Mouse (Mus musculus): ENCODE data around the gene Jag2. TPM values are rescaled to one million over a fixed set of nuclear protein-coding genes. Genes with fewer than 3 reads are reported as not detected.

Jag2 gene
- polyA plus RNA-seq, 2 experiments, result 14.3 to 45.8 TPM

DNA sequence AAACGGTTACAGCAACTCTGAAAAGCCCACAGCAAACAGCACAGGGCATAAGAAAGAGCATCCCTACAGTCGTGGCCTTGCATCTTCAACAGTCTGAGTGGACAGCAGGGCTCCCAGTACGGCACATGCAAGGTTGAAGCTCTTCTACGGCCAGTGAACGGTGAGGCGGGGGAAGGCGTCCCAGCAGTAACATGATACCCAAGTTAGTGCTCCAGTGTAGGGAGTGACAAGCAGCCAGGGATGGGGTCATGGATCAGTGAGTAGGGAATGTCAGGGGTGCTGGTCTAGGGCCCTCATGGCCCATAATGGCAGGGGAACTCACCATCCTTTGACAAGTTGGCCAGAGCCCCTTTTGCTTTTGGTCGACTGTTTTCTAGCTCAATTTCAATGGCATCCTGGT lies 39.4 kb upstream of the Jag2 start:
- no peaks in the 10 kb centered on the region for H3K27me3 ChIP-seq (ENCODE audit: control insufficient read depth, insufficient read depth, low read length)
- H3K9ac ChIP-seq (ENCODE audit: low read depth, low read length, severe bottlenecking), result no peak overlapping the region
- no peak overlapping the region for H3K27ac ChIP-seq (replicated peaks; ENCODE audit: low read depth, low read length)
- no peak for TF ChIP-seq POLR2A (IDR thresholded peaks at IDR 0.05; ENCODE audit: borderline replicate concordance, extremely low read depth, insufficient read depth, insufficient read length)
- DNase-seq (ENCODE audit: low spot score) (no peak), ATAC-seq (ENCODE audit: low FRiP score, low read depth) (no peak)
- no peak overlapping the region for H3K4me3 ChIP-seq (replicated peaks; ENCODE audit: low read length)
- peaks cover 91% of the 10 kb centered on the region for H3K36me3 ChIP-seq (ENCODE audit: control insufficient read depth, insufficient read depth, low read length)
- H3K4me1 ChIP-seq (ENCODE audit: control insufficient read depth, insufficient read depth, low read length), result no peaks in the 10 kb centered on the region
- no peak overlapping the region for H3K4me2 ChIP-seq (replicated peaks; ENCODE audit: low read depth, low read length, severe bottlenecking)
- no peaks in the 10 kb centered on the region for H3K9me3 ChIP-seq (ENCODE audit: control insufficient read depth, low read length)
- 66% methylated on average over 8 of the region's 8 CpGs for WGBS

DNA sequence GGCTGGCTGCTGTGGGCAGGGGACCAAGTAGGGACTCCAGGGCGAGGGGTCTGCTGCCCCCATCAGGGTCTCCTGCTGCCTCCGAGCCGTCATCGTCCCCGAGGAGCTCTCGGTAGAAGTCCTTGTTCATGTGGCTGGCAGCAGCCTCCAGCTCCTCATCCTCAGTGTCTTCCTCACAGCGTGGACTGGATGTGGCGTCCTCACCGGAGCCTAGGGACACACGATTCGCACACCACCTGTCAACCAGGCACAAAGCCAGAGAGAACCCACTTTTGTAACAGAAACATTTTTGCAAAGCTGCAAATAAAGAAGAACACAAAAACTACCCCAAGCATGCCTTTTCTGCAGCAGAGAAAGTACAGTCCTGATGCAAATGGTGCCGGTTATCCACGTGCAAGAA lies 36.2 kb upstream of the Jag2 start:
- Histone ChIP-seq H3K9ac (ENCODE audit: low read depth, low read length, severe bottlenecking) (no peak overlapping the region), H3K4me3 (replicated peaks; ENCODE audit: low read length) (no peak overlapping the region), H3K9me3 (ENCODE audit: control insufficient read depth, low read length) (no peaks in the 10 kb centered on the region), H3K4me2 (replicated peaks; ENCODE audit: low read depth, low read length, severe bottlenecking) (no peak overlapping the region), H3K36me3 (ENCODE audit: control insufficient read depth, insufficient read depth, low read length) (peaks cover 96% of the 10 kb centered on the region), H3K4me1 (ENCODE audit: control insufficient read depth, insufficient read depth, low read length) (no peaks in the 10 kb centered on the region), H3K27ac (replicated peaks; ENCODE audit: low read depth, low read length) (no peak overlapping the region), H3K27me3 (ENCODE audit: control insufficient read depth, insufficient read depth, low read length) (no peaks in the 10 kb centered on the region)
- no peak for TF ChIP-seq POLR2A (IDR thresholded peaks at IDR 0.05; ENCODE audit: borderline replicate concordance, extremely low read depth, insufficient read depth, insufficient read length)
- ATAC-seq (ENCODE audit: low FRiP score, low read depth) (no peak), DNase-seq (ENCODE audit: low spot score) (no peak)
- 88% methylated on average over 13 of the region's 13 CpGs for WGBS

DNA sequence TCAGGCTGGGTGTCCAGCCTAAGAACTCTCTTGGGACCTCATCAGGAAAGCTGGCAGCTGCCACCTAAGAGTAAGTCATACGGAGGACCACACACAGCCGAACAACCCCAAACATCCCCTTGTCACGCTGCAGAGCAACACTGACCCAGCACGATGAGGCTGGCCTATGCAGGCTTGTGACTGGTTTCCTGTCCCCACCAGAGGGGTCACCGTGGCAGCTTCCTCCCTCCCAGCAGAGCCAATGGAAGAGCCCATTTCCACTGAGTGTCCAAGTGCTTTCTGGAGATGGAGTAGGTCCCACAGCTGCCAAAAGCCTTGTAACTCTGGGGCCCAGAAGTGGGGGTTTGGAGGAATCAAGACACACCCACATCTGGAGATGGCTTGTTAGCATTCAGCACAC lies 32.3 kb upstream of the Jag2 start:
- H3K27me3 ChIP-seq (ENCODE audit: control insufficient read depth, insufficient read depth, low read length), result no peaks in the 10 kb centered on the region
- no peak overlapping the region for H3K4me3 ChIP-seq (replicated peaks; ENCODE audit: low read length)
- H3K4me1 ChIP-seq (ENCODE audit: control insufficient read depth, insufficient read depth, low read length), result no peaks in the 10 kb centered on the region
- WGBS, result 84% methylated on average over 5 of the region's 5 CpGs
- no peak overlapping the region for H3K27ac ChIP-seq (replicated peaks; ENCODE audit: low read depth, low read length)
- no peak for TF ChIP-seq POLR2A (IDR thresholded peaks at IDR 0.05; ENCODE audit: borderline replicate concordance, extremely low read depth, insufficient read depth, insufficient read length)
- peaks cover 83% of the 10 kb centered on the region for H3K36me3 ChIP-seq (ENCODE audit: control insufficient read depth, insufficient read depth, low read length)
- H3K9ac ChIP-seq (ENCODE audit: low read depth, low read length, severe bottlenecking), result no peak overlapping the region
- DNase-seq (ENCODE audit: low spot score), result no peak
- H3K4me2 ChIP-seq (replicated peaks; ENCODE audit: low read depth, low read length, severe bottlenecking), result no peak overlapping the region
- no peak for ATAC-seq (ENCODE audit: low FRiP score, low read depth)
- no peaks in the 10 kb centered on the region for H3K9me3 ChIP-seq (ENCODE audit: control insufficient read depth, low read length)

DNA sequence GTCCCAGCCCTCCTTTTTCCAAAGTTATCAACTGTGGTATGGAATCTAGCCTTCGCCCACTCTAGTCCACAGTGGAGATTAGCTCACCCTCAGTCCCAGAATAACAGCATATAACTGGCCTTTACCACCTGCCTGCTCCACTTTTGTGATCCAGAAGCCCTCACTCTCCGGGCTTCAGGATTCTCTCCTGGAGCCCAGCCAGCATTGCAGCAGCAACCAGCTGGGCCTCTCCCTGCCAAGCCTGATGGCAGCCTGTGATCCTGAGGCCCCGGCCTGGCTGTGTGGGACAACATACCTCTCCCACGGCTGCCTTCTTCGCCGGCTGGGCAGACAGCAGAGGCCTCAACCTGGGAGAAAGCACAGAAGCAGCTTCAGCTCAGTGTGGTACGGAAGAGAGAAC lies 31.9 kb upstream of the Jag2 start:
- ATAC-seq (ENCODE audit: low FRiP score, low read depth) (peak; percentile 20; the same call in 1 of the 2 replicates), DNase-seq (ENCODE audit: low spot score) (peak; percentile 35)
- Histone ChIP-seq H3K27me3 (ENCODE audit: control insufficient read depth, insufficient read depth, low read length) (no peaks in the 10 kb centered on the region), H3K4me2 (replicated peaks; ENCODE audit: low read depth, low read length, severe bottlenecking) (no peak overlapping the region), H3K36me3 (ENCODE audit: control insufficient read depth, insufficient read depth, low read length) (peaks cover 79% of the 10 kb centered on the region), H3K9me3 (ENCODE audit: control insufficient read depth, low read length) (no peaks in the 10 kb centered on the region), H3K4me3 (replicated peaks; ENCODE audit: low read length) (no peak overlapping the region), H3K4me1 (ENCODE audit: control insufficient read depth, insufficient read depth, low read length) (no peaks in the 10 kb centered on the region), H3K27ac (replicated peaks; ENCODE audit: low read depth, low read length) (no peak overlapping the region), H3K9ac (ENCODE audit: low read depth, low read length, severe bottlenecking) (no peak overlapping the region)
- 83% methylated on average over 7 of the region's 7 CpGs for WGBS
- no peak for TF ChIP-seq POLR2A (IDR thresholded peaks at IDR 0.05; ENCODE audit: borderline replicate concordance, extremely low read depth, insufficient read depth, insufficient read length)

DNA sequence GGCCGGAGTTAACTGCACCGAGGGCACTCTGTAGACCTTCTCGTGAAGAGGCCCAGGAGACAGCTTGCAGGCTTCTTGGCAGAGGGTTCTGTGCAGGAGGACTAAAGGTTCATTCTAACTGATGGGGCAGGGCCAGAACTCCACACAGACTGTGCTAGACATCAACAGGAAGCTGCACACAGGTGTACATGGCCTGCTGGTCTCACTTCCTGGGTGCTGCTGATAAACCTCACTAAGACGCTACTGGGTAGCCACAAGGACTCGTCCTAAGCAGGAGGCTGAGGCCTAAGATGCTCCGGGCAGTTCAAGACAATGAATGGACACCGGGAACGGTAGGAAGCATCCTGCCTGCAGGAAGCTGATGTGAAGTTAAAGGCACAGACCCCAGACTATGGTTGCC lies 29.8 kb upstream of the Jag2 start:
- no peak overlapping the region for H3K4me2 ChIP-seq (replicated peaks; ENCODE audit: low read depth, low read length, severe bottlenecking)
- WGBS, result 83% methylated on average over 8 of the region's 8 CpGs
- no peak for DNase-seq (ENCODE audit: low spot score)
- H3K27me3 ChIP-seq (ENCODE audit: control insufficient read depth, insufficient read depth, low read length), result no peaks in the 10 kb centered on the region
- H3K27ac ChIP-seq (replicated peaks; ENCODE audit: low read depth, low read length), result no peak overlapping the region
- H3K4me1 ChIP-seq (ENCODE audit: control insufficient read depth, insufficient read depth, low read length), result no peaks in the 10 kb centered on the region
- H3K36me3 ChIP-seq (ENCODE audit: control insufficient read depth, insufficient read depth, low read length), result peaks cover 60% of the 10 kb centered on the region
- H3K4me3 ChIP-seq (replicated peaks; ENCODE audit: low read length), result no peak overlapping the region
- no peak for TF ChIP-seq POLR2A (IDR thresholded peaks at IDR 0.05; ENCODE audit: borderline replicate concordance, extremely low read depth, insufficient read depth, insufficient read length)
- H3K9ac ChIP-seq (ENCODE audit: low read depth, low read length, severe bottlenecking), result no peak overlapping the region
- H3K9me3 ChIP-seq (ENCODE audit: control insufficient read depth, low read length), result no peaks in the 10 kb centered on the region
- ATAC-seq (ENCODE audit: low FRiP score, low read depth), result no peak

DNA sequence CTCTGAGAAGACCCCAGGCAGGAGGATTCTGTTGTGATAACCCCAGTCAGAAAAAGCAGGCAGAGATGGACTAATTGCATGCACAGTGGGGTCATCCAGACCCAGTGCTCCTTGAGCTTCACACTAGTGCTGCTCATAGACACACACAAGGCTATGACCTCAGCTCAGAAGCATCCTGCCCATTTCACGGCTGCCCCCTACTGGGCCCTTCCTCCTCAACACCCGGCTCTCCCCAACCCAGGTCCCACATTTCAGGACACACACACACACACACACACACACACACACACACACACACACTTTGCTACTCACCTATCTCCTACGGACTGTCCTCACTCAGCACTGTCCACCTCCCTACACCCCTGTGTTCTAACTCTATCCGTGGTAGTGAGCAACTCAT lies 28.7 kb upstream of the Jag2 start:
- DNase-seq (ENCODE audit: low spot score) (peak; percentile 28), ATAC-seq (ENCODE audit: low FRiP score, low read depth) (peak; percentile 51; the same call in 1 of the 2 replicates)
- Histone ChIP-seq H3K4me3 (replicated peaks; ENCODE audit: low read length) (no peak overlapping the region), H3K4me2 (replicated peaks; ENCODE audit: low read depth, low read length, severe bottlenecking) (no peak overlapping the region), H3K4me1 (ENCODE audit: control insufficient read depth, insufficient read depth, low read length) (no peaks in the 10 kb centered on the region), H3K36me3 (ENCODE audit: control insufficient read depth, insufficient read depth, low read length) (peaks cover 49% of the 10 kb centered on the region), H3K9me3 (ENCODE audit: control insufficient read depth, low read length) (no peaks in the 10 kb centered on the region), H3K27me3 (ENCODE audit: control insufficient read depth, insufficient read depth, low read length) (no peaks in the 10 kb centered on the region), H3K9ac (ENCODE audit: low read depth, low read length, severe bottlenecking) (no peak overlapping the region), H3K27ac (replicated peaks; ENCODE audit: low read depth, low read length) (no peak overlapping the region)
- WGBS, result 38% methylated on average over 3 of the region's 4 CpGs
- TF ChIP-seq POLR2A (IDR thresholded peaks at IDR 0.05; ENCODE audit: borderline replicate concordance, extremely low read depth, insufficient read depth, insufficient read length), result no peak

Data from limb, embryonic 14.5 days (tissue).